Mouse (Mus musculus): ENCODE measurements around the gene Rrm2.

The Rrm2 gene

GRCm38 (mm10) chr12:24750521-24750920, 42.5 kb downstream of the Rrm2 start:
- no peak for DNase-seq (ENCODE audit: low spot score)

GRCm38 (mm10) chr12:24753680-24754079, 45.6 kb downstream of the Rrm2 start:
- no peak for DNase-seq (ENCODE audit: low spot score)

GRCm38 (mm10) chr12:24754693-24755092, 46.7 kb downstream of the Rrm2 start:
- DNase-seq (ENCODE audit: low spot score), result no peak

- DNase-seq (ENCODE audit: low spot score), result no peak
These were observed 47.4 kb downstream of the Rrm2 start for GRCm38 (mm10) chr12:24755471-24755870.

- no peak for DNase-seq (ENCODE audit: low spot score)
These were observed 49.3 kb downstream of the Rrm2 start for GRCm38 (mm10) chr12:24757387-24757786.

- DNase-seq (ENCODE audit: low spot score), result no peak
These were observed 50.3 kb downstream of the Rrm2 start for GRCm38 (mm10) chr12:24758374-24758773.

GRCm38 (mm10) chr12:24762253-24762652, 54.2 kb downstream of the Rrm2 start:
- no peak for DNase-seq (ENCODE audit: low spot score)
